Mouse (Mus musculus) bone marrow, adult 2 months (tissue): ENCODE results near the gene Tmem56.

Experiments
- CTCF ChIP-seq: fragments of 200-500 bp; IDR thresholded peaks from 2 replicates; pipeline ENCODE4 v1.5.1; 2011; ENCODE audit warnings: low read length, control low read depth; ENCODE audit not compliant: control insufficient read depth, insufficient read depth
- POLR2A ChIP-seq: fragments of 200-500 bp; IDR thresholded peaks from 2 replicates; pipeline ENCODE4 v1.6.1; 2011; ENCODE audit warnings: low read depth, mild to moderate bottlenecking, control low read depth, low read length, borderline replicate concordance; ENCODE audit not compliant: control insufficient read depth

DNA sequence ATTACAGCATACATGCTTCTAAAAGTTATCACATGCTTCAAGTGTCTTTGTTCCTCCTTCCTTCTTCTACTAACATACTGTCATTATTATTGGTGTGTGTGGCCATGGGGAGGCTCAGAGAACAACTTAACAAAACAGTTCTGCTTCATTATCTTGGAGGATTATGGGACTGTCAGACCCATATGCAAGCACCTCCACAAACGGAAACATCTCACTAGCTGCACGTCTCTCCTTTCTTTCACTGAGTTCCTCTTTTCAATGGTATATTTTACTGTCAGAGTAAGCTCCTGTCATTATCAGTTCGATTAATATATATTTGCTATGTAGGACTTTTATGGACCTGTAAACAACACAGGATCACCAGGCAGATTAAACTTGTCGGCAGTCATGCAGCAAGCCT, 122.5 kb downstream of the Tmem56 start:
- TF ChIP-seq CTCF (no peak), POLR2A (no peak)
